Mouse (Mus musculus): ENCODE results near the gene Mrgprb4.

The Mrgprb4 gene

DNA sequence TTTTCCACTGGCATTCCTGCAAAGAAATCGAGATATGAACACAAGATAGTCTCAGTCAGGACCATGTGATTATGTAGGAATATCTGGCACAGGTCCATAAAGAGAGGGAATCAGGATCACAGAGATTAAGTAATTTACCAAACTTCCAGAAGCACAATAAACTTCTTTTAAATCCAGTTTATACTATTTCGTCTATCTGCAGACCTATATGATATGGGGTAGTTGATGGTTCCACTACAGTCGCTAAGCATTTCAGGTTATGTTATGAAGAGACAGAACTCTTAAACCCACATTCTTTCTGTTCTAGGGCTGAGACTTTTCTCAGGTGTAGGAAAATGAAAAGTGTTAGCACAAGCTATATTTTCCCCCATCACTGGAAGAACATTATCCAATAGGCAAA lies at the start of gene Mrgprb4:
TSS of gene Mrgprb4 (minus strand) at position 101 of the 400 bp plus-strand sequence.
- H3K4me1 ChIP-seq (replicated peaks; ENCODE audit: low read depth, low read length): no peaks in the 10 kb centered on the region
- no peaks in the 10 kb centered on the region for H3K36me3 ChIP-seq (ENCODE audit: insufficient read depth, low read length)
- H3K27me3 ChIP-seq (ENCODE audit: insufficient read depth, low read length): no peaks in the 10 kb centered on the region
- TF ChIP-seq POU5F1 (IDR thresholded peaks at IDR 0.05; ENCODE audit: borderline replicate concordance, low read length) (no peak), NANOG (IDR thresholded peaks at IDR 0.05; ENCODE audit: borderline replicate concordance, low read length) (no peak), CTCF (conservative IDR thresholded peaks at IDR 0.05; ENCODE audit: low read length) (no peak)
- no peak within 1 kb of the TSS for H3K4me3 ChIP-seq (replicated peaks; ENCODE audit: low read length)
- no peaks in the 10 kb centered on the region for H3K9me3 ChIP-seq (ENCODE audit: low read length)

DNA sequence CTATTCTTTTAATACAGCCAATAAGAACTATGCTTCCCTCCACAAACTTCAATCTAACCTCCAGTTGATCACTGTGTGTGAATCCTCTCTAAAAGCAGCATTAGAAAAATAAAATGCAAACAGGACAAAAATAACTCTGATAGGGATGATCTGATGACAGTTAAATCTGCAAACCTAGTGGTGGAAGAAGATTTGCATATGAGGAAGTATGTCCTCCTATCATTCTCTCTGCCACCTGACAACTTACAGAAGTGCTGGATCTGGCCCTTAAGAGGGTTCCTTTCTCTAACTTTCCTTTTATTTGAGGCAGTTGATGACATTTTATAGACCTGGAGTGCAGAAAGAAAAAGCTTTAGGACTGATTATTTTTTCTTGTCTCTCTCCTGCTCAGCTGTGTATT lies 27.0 kb upstream of the Mrgprb4 start:
- no peaks in the 10 kb centered on the region for H3K9me3 ChIP-seq (ENCODE audit: low read length)
- H3K4me3 ChIP-seq (replicated peaks; ENCODE audit: low read length): no peak overlapping the region
- no peaks in the 10 kb centered on the region for H3K4me1 ChIP-seq (replicated peaks; ENCODE audit: low read depth, low read length)
- TF ChIP-seq POU5F1 (IDR thresholded peaks at IDR 0.05; ENCODE audit: borderline replicate concordance, low read length) (no peak), CTCF (conservative IDR thresholded peaks at IDR 0.05; ENCODE audit: low read length) (no peak), NANOG (IDR thresholded peaks at IDR 0.05; ENCODE audit: borderline replicate concordance, low read length) (no peak)
- no peaks in the 10 kb centered on the region for H3K27me3 ChIP-seq (ENCODE audit: insufficient read depth, low read length)
- no peaks in the 10 kb centered on the region for H3K36me3 ChIP-seq (ENCODE audit: insufficient read depth, low read length)

DNA sequence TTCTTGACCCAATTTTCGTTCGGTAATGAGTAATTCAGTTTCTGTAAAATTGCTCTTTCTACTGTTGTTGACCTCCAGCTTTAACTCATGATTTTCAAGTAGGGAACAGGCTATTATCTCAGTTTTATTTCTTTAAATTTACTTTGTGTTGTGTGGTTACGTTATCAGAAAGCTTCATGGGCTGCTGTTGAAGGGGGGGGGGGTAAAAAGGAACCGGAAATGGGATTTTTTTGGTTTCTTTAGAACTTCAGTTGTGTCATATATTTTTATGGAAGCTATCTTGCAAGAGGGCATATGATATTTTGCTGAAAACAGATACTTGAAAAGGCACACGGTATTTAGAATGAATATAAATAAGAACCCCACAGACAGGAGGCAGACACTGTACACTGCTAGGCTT lies 26.0 kb upstream of the Mrgprb4 start:
- Histone ChIP-seq H3K4me1 (replicated peaks; ENCODE audit: low read depth, low read length) (no peaks in the 10 kb centered on the region), H3K9me3 (ENCODE audit: low read length) (no peaks in the 10 kb centered on the region), H3K27me3 (ENCODE audit: insufficient read depth, low read length) (no peaks in the 10 kb centered on the region), H3K4me3 (replicated peaks; ENCODE audit: low read length) (no peak overlapping the region), H3K36me3 (ENCODE audit: insufficient read depth, low read length) (no peaks in the 10 kb centered on the region)
- TF ChIP-seq NANOG (IDR thresholded peaks at IDR 0.05; ENCODE audit: borderline replicate concordance, low read length) (no peak), CTCF (conservative IDR thresholded peaks at IDR 0.05; ENCODE audit: low read length) (no peak), POU5F1 (IDR thresholded peaks at IDR 0.05; ENCODE audit: borderline replicate concordance, low read length) (no peak)

DNA sequence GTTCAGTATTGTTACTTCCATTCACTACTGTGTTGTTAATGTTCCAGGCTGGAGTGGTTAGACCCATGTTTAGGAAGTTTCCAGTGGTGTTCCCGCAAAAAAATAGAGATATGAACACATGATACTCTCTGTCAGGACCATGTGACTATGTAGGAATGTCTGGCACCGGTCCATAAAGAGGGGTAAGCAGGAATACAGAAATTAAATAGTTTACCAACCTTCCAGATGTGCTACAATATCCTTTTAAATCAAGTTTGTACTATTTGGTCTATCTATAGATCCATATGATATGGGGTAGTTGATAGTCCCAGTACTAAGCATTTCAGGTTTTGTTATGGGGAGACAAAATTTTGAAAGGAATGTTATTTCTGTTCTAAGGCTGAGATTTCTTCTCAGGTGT lies 30.2 kb downstream of the Mrgprb4 start, which contains the start of gene Mrgprb5:
TSS of gene Mrgprb5 (minus strand) at position 101 of the 400 bp plus-strand sequence.
- H3K9me3 ChIP-seq (ENCODE audit: low read length): peaks cover 3% of the 10 kb centered on the region; the same call in 1 of the 2 replicates
- no peak within 1 kb of the TSS for H3K4me3 ChIP-seq (replicated peaks; ENCODE audit: low read length)
- no peak for TF ChIP-seq NANOG (IDR thresholded peaks at IDR 0.05; ENCODE audit: borderline replicate concordance, low read length)
- H3K4me1 ChIP-seq (replicated peaks; ENCODE audit: low read depth, low read length): no peaks in the 10 kb centered on the region
- H3K36me3 ChIP-seq (ENCODE audit: insufficient read depth, low read length): no peaks in the 10 kb centered on the region
- no peaks in the 10 kb centered on the region for H3K27me3 ChIP-seq (ENCODE audit: insufficient read depth, low read length)

- no peaks in the 10 kb centered on the region for H3K27me3 ChIP-seq (ENCODE audit: insufficient read depth, low read length)
- TF ChIP-seq CTCF (conservative IDR thresholded peaks at IDR 0.05; ENCODE audit: low read length) (no peak), NANOG (IDR thresholded peaks at IDR 0.05; ENCODE audit: borderline replicate concordance, low read length) (no peak), POU5F1 (IDR thresholded peaks at IDR 0.05; ENCODE audit: borderline replicate concordance, low read length) (no peak)
Measured at GRCm38 (mm10) chr7:48167471-48167870, 31.6 kb downstream of the Mrgprb4 start.

More at GRCm38 (mm10) chr7:48167471-48167870, 31.6 kb downstream of the Mrgprb4 start:
- Histone ChIP-seq H3K36me3 (ENCODE audit: insufficient read depth, low read length) (no peaks in the 10 kb centered on the region), H3K4me3 (replicated peaks; ENCODE audit: low read length) (no peak overlapping the region), H3K9me3 (ENCODE audit: low read length) (peaks cover 3% of the 10 kb centered on the region; the same call in 1 of the 2 replicates), H3K4me1 (replicated peaks; ENCODE audit: low read depth, low read length) (no peaks in the 10 kb centered on the region)

All from E14TG2a.4 (cell line).